Mouse (Mus musculus) erythroblast, embryonic 14.5 days (primary cell): ENCODE data around the gene Map4k3. TPM values are rescaled to one million over a fixed set of nuclear protein-coding genes. Genes with fewer than 3 reads are reported as not detected.

ENCODE experiments used
- H3K27me3 ChIP-seq: 2 replicates; pipeline ENCODE4 v1.6.1; 2012; ENCODE audit warnings: inconsistent platforms; ENCODE audit not compliant: control insufficient read depth
- H3K36me3 ChIP-seq: 2 replicates; pipeline ENCODE4 v1.6.1; 2012; ENCODE audit warnings: mild to moderate bottlenecking, inconsistent platforms; ENCODE audit not compliant: control insufficient read depth
- H3K4me1 ChIP-seq: 2 replicates; pipeline ENCODE4 v1.6.1; 2012; ENCODE audit warnings: inconsistent platforms; ENCODE audit not compliant: control insufficient read depth
- H3K4me3 ChIP-seq: replicated peaks from 2 replicates; pipeline ENCODE3; 2012; ENCODE audit warnings: moderate library complexity, mild to moderate bottlenecking, inconsistent platforms
- H3K9me3 ChIP-seq: 2 replicates; pipeline ENCODE4 v1.6.1; 2012; ENCODE audit warnings: low read length, inconsistent platforms, mixed read lengths; ENCODE audit not compliant: control insufficient read depth
- GATA1 ChIP-seq: IDR thresholded peaks from 2 replicates; pipeline ENCODE4 v1.6.1; 2012; ENCODE audit warnings: low read length, inconsistent platforms, mixed read lengths
- TAL1 ChIP-seq: IDR thresholded peaks from 3 replicates; pipeline ENCODE4 v1.6.1; 2012; ENCODE audit warnings: low read length, inconsistent platforms, mixed read lengths
- polyA plus RNA-seq: library from polyadenylated mRNA; stranded (reverse); fragments of >175 nt; gene quantifications from 2 replicates; pipeline ENCODE4 v1.2.3, GENCODE M21; 2012

Map4k3 gene
- polyA plus RNA-seq, 1 experiment: not detected

- Histone ChIP-seq H3K9me3 (no peaks in the 10 kb centered on the region), H3K27me3 (no peaks in the 10 kb centered on the region), H3K4me1 (no peaks in the 10 kb centered on the region), H3K36me3 (no peaks in the 10 kb centered on the region), H3K4me3 (no peak overlapping the region)
- TF ChIP-seq GATA1 (no peak), TAL1 (no peak)
Observed at GRCm38 (mm10) chr17:80670395-80670794, 57.9 kb downstream of the Map4k3 start.

- Histone ChIP-seq H3K9me3 (no peaks in the 10 kb centered on the region), H3K36me3 (no peaks in the 10 kb centered on the region), H3K27me3 (no peaks in the 10 kb centered on the region), H3K4me3 (no peak overlapping the region), H3K4me1 (no peaks in the 10 kb centered on the region)
- TF ChIP-seq GATA1 (no peak), TAL1 (no peak)
Observed at GRCm38 (mm10) chr17:80663623-80664022, 64.7 kb downstream of the Map4k3 start.

- Histone ChIP-seq H3K36me3 (no peaks in the 10 kb centered on the region), H3K9me3 (no peaks in the 10 kb centered on the region), H3K4me3 (no peak overlapping the region), H3K4me1 (no peaks in the 10 kb centered on the region), H3K27me3 (no peaks in the 10 kb centered on the region)
- TF ChIP-seq TAL1 (no peak), GATA1 (no peak)
Observed at GRCm38 (mm10) chr17:80662836-80663620, 65.3 kb downstream of the Map4k3 start.

GRCm38 (mm10) chr17:80661896-80662295, 66.4 kb downstream of the Map4k3 start:
- Histone ChIP-seq H3K27me3 (no peaks in the 10 kb centered on the region), H3K4me1 (no peaks in the 10 kb centered on the region), H3K4me3 (no peak overlapping the region), H3K36me3 (no peaks in the 10 kb centered on the region), H3K9me3 (no peaks in the 10 kb centered on the region)
- no peak for TF ChIP-seq TAL1
- TF ChIP-seq GATA1: no peak

GRCm38 (mm10) chr17:80660707-80661380, 67.4 kb downstream of the Map4k3 start:
- no peaks in the 10 kb centered on the region for H3K36me3 ChIP-seq
- H3K27me3 ChIP-seq: no peaks in the 10 kb centered on the region
- H3K9me3 ChIP-seq: no peaks in the 10 kb centered on the region
- H3K4me3 ChIP-seq: no peak overlapping the region
- no peaks in the 10 kb centered on the region for H3K4me1 ChIP-seq
- TF ChIP-seq GATA1: no peak

GRCm38 (mm10) chr17:80660234-80660633, 68.1 kb downstream of the Map4k3 start:
- Histone ChIP-seq H3K36me3 (no peaks in the 10 kb centered on the region), H3K4me3 (no peak overlapping the region), H3K4me1 (no peaks in the 10 kb centered on the region), H3K9me3 (no peaks in the 10 kb centered on the region), H3K27me3 (no peaks in the 10 kb centered on the region)
- TF ChIP-seq GATA1: no peak
- TF ChIP-seq TAL1: no peak

- no peaks in the 10 kb centered on the region for H3K9me3 ChIP-seq
- no peaks in the 10 kb centered on the region for H3K4me1 ChIP-seq
- TF ChIP-seq TAL1: no peak
- H3K36me3 ChIP-seq: no peaks in the 10 kb centered on the region
- no peaks in the 10 kb centered on the region for H3K27me3 ChIP-seq
- H3K4me3 ChIP-seq: no peak overlapping the region
Observed at GRCm38 (mm10) chr17:80659821-80660220, 68.5 kb downstream of the Map4k3 start.

- Histone ChIP-seq H3K36me3 (no peaks in the 10 kb centered on the region), H3K4me1 (no peaks in the 10 kb centered on the region), H3K27me3 (no peaks in the 10 kb centered on the region), H3K9me3 (no peaks in the 10 kb centered on the region), H3K4me3 (no peak overlapping the region)
- TF ChIP-seq TAL1: no peak
- no peak for TF ChIP-seq GATA1
Observed at GRCm38 (mm10) chr17:80654323-80654722, 74.0 kb downstream of the Map4k3 start.

- Histone ChIP-seq H3K36me3 (no peaks in the 10 kb centered on the region; the same call in 1 of the 2 replicates), H3K4me1 (no peaks in the 10 kb centered on the region), H3K4me3 (no peak overlapping the region), H3K27me3 (no peaks in the 10 kb centered on the region), H3K9me3 (no peaks in the 10 kb centered on the region)
- TF ChIP-seq GATA1 (no peak), TAL1 (no peak)
Observed at GRCm38 (mm10) chr17:80652740-80653139, 75.5 kb downstream of the Map4k3 start.

GRCm38 (mm10) chr17:80646843-80647242, 81.4 kb downstream of the Map4k3 start:
- Histone ChIP-seq H3K27me3 (no peaks in the 10 kb centered on the region), H3K9me3 (no peaks in the 10 kb centered on the region), H3K4me3 (no peak overlapping the region), H3K4me1 (no peaks in the 10 kb centered on the region), H3K36me3 (peaks cover 2% of the 10 kb centered on the region; the same call in 1 of the 2 replicates)
- no peak for TF ChIP-seq TAL1
- TF ChIP-seq GATA1: no peak
